Mouse (Mus musculus) T-cell, adult 2 months (primary cell): ENCODE data around the gene Glod4.
"Not testable (repeated sequence)": the region's sequence is repeated elsewhere in the genome, so short reads cannot be mapped to it uniquely, and the experiment has no call there.

Experiments
- DNase-seq: peaks from one replicate; pipeline ENCODE4 v3.0.0; 2022; ENCODE audit warnings: low spot score

Gene Glod4

DNA sequence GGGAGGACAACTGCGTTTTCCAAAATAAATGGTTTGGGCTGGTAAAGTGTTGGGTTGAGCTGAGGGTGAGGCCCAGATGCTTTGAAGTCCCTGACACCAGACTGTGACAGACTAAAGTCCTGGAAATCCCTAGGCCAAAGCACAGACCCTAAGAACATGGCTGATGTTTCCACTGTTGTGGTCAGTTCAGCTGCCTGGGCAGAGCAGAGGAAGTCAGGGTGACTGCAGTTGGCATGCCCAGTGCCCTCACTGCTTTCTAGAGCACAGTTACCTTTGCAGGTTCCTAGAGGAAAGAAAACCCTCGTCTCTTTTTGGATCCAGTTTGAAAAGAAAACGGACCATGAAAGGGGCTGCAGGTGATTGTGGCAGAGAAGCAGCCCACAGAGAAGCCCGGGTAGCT is 13.9 kb upstream of the Glod4 start:
- no peak for DNase-seq

DNA sequence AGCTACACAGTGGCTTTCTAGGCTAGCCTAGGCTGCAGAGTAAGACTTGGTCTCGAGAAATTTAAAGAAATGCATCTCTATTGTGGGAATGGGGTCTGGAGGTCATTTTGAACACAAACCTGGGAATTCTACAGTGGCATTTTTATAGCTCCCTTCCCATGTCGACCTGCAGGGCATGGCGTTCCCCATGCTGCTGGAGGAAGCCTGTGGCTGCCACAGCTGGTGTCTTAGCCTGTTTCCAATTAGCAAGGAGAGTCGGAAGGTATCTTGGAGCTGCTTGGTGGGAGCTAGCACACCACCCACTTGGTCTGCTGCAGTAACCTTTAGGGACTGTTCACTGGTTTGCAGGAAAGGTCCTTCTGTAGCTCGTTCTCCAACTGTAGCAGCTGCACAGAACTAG is 12.6 kb upstream of the Glod4 start:
- DNase-seq, result no peak

DNA sequence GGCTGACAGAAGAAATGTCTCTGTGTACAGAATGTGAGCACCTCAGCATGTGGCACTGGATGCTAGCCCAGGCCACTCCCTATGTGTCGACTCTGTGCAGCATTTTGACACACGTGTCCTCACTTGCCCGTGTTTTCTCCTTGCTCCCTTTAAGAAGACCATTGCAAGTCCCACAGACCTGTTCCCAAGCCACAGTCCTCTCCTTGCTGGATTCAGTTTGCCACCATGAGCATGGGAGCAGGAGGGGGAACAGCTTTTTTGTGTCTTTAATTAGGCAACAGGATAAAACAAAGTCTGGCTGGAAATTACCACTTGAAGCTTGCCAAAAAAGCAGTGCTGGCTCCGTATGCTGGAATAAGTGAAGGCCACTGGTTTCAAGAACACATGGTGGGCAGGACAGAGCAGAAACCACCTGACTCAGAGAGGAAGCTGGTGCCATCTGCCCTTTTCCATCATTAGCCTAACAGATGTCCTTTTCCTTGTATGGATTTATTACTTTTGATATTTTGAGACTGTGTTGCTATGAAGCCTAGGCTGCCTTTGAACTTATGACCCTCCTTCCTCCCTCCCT is 12.0 kb upstream of the Glod4 start:
- DNase-seq, result no peak

DNA sequence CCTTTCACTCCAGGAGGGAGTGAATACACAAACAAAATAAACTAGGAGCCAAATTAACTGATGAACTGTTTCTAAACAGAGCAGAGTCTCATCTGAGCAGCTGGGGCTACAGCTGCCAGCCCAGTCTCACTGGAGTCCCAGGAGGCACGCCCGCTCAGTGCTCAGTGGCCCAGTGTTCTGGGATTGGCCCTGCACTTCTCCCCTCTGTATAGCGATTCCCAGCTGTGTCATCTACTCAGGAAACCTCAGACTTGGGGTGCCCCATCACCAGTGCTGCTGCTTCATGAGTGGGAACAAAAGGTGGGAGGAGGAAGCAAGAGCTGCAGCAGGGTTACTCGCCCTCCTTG is 10.4 kb upstream of the Glod4 start:
- no peak for DNase-seq

DNA sequence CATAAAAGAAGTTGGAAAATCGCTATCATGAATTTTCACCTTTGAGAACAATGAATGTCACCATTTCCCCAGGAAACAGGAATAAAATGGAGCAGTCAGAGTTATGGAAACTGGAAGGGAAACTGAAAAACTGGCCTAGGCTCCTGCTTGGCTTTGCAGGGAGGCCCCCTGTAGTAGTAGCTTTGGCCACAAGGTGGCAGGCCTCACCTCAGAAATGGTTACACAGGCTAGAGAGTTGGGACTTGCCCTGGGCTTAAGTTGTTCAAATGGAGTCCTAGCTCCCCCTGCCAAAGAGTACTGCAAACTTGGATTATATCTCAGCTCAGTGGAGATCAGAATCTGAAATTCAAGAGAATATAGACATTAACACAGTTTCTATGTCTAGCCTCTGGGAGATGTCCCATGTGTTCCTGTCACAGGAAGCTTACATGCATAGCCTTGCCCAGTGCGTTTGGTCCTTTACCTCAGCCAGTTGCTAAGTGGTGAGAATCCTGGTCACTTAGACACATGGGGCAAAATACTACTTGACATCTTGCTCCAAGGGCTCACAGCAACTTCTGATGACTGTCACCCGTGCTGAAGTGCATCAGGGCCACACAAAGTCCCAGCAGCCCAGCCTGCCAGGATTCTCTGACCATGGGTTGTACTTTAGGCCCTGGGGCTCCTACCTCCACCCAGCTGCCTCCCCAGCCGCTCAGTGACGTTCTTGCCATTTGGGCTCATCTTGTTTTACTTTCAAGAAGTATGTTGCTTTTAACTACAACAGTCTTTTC is 9.8 kb upstream of the Glod4 start:
- DNase-seq, result peak; percentile 77

DNA sequence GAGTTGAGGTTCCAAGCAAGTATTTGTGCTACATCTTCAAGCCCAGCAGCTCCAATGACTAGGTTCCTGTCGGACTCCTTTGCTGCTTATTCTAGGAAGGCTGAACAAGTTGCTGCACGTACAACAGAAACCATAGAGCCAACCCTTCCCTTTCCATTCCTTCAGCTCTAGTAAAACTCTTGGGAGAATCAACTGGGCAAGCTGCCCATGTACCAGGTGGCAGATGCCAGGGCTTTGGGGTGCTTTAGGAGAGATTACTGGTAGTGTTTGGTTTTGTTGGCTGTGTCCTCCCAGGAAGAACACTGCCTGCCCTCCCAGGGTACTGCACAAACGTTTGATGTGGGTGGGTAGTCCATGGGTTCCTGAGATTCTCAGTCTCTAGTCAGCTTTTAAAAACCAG is 8.5 kb upstream of the Glod4 start:
- no peak for DNase-seq

DNA sequence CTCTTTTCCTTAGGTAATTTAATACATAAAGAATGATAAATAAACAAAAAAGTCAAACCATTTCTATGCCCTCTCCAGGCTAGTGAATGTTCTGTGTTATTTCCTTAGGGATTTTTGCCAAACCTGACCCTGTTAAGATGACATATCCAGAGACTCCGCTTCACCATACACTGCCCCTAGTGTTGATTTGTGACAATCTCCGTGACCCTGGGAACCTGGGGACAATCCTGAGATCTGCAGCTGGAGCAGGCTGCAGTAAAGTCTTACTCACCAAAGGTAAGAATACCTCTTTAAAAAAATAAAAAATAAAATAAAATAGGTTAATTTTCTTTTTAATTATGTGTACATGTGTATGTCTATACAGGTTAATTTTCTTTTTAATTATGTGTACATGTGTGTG is 3.7 kb upstream of the Glod4 start:
- DNase-seq, result no peak

DNA sequence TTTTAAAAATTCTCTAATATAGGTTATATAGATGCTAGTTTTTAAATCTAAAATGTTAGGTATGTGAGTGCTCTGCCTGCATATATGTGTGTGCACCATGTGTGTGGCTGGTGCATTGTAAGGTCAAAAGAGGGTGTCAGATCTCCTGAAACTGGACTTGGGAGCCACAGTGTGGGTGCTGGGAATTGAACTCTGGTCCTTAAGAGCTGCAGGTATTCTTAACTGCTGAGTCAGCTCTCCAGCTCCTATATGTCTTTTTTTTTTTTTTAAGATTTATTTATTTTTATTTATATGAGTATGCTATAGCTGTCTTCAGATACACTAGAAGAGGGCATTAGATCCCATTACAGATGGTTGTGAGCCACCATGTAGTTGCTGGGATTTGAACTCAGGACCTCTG is 2.9 kb upstream of the Glod4 start:
- DNase-seq, result no peak

DNA sequence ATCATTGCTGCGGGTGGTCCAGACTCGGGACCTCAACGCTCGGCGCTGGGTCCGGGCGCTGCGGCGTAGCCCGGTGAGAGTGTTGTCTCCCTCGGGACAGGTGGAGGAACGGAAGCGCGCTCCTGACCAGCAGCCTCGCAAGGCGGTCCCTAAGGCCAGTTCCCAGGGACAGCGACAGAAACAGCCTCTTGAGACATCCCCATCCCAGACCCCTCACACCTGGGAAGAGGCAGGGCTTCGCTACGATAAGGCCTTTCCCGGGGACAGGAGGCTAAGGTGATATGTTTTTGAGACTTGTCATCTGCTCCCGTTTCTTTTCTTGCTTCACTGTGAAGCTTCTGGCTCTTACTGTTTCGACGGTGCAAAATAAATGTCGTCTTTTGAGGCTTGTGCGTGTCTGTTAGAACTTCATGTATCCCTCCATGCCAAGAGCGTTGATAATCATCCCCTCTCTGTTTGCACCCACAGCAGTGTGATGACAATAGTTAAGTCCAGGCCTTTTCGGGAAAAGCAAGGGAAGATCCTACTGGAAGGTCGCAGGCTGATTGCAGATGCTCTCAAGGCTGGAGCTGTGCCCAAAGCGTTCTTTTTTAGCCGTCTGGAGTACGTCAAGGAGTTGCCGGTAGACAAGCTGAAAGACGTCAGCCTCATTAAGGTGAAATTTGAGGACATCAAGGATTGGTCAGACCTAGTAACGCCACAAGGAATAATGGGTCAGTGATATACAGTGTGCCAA is 454 bp upstream of the Glod4 start:
- DNase-seq, result no peak

DNA sequence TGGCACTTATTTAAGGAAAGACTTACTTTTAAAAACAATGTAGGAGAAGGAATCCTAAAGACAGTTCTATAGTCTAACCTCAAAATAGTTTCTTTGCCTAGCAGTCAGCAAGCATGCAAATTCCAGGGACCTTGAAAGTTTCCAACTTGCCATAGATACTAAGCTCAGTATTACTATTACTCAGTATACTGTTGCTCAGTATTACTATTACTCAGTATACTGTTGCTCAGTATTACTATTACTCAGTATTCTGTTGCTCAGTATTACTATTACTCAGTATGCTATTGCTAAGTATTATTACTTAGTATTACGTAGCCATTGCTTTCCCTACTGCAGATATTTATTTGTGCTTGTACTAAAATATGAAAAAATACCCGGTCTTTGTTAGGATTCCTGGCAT is 3.8 kb downstream of the Glod4 start:
- DNase-seq, result no peak

DNA sequence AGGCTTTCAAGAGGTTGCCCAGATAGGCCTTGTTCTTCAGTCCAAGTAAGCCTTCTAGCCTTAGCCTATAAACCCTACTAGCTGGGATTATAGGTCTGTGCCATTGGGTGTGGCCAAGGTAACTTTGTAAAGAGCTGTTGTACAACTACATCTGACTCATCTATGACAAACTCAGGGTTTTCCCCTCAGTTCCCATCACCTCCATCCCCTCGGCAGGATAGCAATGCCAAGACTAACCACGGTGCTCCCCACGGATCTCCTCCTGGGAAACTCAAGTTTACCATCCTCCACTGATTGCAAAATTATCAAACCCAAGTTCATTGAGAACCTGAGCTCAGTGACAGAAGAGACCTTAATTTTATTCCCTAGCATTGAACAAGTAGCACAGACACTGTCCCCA is 7.4 kb downstream of the Glod4 start:
- no peak for DNase-seq

DNA sequence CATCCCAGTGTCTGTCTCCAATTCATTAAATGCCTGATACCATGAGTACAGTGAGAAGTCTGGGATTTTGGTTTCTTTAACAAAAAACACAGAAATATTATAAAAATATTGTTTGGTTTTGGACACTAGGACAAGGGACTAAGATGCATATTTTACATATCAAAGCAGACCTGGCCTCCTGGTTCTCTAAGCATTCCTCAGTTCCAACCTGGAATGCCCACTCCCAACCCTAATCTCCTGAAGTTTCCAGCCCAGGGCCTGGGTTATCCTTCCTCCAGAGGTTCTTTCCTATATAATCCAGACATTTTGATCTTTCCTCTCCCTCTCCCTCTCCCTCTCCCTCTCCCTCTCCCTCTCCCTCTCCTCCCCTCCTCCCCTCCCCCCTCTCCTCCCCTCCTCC is 18.5 kb downstream of the Glod4 start:
- no peak for DNase-seq

DNA sequence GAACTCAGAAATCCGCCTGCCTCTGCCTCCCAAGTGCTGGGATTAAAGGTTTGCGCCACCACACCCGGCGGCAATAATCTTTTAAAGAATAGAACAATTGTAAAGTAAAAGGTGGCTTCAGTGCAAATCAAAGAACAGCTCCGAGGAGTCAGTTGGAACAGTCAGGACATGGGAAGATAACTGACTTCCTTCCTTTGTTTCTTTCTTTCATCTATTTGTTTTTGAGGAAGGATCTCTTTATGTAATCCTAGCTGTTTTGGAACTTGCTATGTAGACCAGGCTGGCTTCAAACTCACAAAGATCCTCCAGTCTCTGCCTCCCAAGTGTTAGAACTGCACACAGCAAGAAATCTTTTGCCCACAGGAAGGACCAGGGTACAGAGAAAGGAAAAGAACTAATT is 18.9 kb downstream of the Glod4 start:
- no peak for DNase-seq

DNA sequence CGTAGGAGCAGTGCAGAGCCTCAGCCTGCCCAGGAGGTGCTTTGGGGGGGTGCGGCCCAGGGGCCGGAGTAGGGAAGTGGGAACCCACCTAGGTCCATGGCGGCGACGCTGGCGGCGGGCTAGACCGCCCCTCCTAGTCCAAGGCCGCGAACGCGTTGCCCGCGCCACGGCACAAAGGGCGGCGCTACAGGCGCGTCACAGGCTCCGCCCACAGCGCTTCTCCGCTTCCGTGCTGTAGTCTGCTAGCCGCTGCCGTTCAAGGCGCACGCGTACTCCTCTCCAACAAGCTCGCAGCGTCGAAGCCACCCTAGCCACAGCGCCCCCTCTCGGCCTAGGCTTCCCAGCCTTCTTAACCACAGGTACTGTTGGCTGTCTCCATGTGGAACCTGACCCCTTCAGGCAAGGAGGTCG is 26.1 kb downstream of the Glod4 start, which contains the start of the genes Dbil5 and Gemin4:
Gene Dbil5 (plus strand): TSS at position 219 of the 411 bp plus-strand sequence.
Gene Gemin4 (minus strand): TSS at position 275 of the 411 bp plus-strand sequence.
- peak; percentile 97 for DNase-seq

DNA sequence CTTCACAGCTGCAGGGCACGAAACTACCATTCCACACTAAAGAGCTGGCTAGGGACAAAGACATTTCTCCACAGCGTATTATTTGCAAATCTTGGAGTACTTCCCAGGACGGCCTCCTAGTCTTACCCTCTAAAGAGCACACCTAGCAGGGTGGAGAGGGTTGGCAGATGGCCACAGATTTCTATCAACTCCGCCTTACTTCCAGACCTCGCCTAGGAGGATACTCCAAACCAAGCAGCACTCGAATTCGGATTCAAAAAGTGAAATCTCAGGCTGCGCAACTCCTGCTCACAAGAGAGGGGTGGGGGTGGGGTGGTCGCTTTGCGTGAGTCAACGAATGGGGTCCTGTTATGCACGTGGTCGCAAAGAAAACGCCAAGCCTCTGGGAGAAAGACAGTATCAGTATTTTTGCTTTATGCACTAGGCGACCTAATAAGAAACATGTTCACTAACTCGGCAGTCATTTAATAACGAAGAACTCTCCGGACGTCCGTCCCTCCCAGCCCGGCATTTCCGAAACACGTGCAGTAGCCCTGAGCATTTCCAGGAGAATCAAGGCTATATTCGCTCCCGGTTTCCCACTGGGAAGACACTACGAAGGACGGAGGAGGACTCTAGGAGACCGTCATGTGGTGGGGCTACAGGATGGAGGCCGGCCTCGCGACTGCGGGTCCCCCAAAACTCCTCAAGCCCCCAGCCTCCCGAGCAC is 26.7 kb downstream of the Glod4 start:
- DNase-seq, result no peak

DNA sequence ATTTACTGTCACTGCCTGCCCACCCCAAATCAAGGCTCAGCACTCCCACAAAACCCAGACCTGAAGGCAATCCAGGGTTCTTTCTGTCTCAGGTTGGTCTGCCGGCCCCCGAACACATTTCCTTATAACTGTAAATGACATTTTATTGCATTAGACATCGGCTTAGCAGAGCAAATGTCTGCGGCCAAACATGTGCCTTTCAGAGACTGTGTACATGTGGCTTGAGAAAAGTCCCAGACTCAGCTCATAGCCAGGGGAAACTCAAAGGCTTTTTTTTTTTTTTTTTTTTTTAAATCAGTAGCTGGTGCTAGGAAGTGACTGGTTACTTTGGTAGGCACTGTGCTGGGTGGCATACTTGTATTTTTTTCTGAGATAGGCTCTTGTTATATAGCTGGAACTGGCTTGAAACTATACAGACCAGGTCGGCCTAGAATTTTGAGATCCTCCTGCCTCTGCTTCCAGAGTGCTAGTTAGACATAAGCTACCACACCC is 27.4 kb downstream of the Glod4 start:
- DNase-seq, result no peak

DNA sequence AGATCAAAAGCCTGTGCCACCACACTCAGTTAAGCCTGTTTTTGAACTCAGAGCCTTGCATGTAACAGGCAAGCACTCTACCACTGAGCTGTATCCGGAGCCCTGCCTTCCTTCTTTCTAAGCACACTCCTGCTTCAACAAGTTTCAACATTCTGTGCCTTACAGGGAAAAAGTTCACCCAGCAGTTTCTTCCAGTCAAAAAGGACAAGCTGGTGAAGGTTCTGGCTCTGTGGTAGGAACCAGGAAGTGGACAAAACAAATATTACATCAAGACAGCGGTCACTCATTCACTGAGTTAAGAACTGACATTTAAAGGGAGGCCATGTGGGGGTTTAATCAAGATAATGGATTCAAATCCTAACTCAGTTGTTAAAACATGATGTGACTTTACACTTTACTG is 28.5 kb downstream of the Glod4 start:
- no peak for DNase-seq

DNA sequence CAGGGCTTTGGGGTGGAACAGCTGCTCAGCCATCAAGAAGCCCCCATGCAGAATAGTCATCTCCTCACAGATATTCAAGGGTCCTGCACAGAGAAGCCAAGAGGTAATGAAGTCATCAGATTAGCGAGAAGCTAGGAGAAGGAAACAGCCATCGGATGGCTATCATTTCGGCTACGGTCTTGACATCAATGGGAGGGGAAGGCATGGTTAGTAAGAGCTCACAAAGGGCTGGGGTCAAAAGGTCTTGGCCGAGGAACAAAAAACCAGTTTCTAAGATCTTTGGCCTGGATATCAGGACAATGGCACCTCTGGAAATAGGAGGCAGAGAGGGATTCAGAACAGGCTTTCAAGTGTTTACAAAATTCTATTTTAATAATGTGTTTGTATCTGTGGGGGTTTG is 29.7 kb downstream of the Glod4 start:
- no peak for DNase-seq

DNA sequence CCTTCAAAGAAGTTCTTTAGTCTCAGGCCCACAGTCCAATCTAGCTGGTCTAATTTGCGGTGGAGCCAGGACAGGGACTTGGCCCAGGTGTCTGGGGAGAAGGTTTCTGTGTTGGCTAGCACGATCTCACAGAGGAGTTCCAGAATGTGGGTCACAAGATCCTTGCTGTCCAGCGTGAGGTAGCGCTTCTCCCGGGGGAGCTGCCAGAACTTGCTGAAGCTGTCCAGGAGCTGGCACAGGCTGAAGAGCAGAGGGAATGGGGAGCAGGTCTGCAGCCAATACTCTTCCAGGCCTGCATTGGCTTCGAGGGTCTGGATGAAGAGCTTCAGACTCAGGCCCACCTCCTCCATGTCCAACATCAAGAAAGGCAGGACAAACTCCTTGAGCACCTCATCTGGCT is 31.9 kb downstream of the Glod4 start:
- not testable (repeated sequence) for DNase-seq

DNA sequence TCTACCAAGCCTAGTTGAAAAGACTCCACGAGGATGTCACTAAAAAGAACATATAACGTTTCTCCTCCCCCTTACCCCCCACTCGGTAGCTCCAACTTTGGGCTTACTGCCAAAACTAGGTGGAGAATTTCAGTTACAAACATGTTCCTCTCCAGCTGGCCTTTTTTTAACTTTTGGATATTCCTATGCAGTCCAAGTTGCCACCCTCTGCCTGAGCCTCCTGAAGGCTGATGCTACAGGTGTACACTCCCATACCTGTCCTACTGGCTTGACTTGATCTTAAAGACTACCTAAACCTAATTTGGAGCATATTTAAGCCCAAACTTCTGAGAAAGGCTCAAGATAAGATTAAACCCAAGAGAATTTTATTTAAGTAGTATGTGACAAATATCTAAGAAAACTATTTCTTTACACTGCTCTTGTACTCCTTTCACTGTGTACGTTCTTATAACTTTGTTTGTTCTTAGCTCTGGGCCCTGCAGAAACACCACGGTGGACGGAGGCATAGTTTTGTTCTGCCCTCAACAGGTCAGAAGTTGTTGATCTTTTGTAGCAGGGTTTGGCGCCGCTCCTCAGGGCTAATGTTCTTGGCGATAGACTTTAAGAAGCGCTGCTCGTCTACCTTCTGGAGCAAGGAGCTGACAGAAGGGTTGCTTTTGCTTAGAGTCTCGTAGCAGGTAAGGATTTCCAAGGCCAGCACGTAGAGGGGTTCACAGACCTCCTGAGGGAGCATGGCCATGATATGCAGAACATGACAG is 33.1 kb downstream of the Glod4 start:
- DNase-seq, result no peak

DNA sequence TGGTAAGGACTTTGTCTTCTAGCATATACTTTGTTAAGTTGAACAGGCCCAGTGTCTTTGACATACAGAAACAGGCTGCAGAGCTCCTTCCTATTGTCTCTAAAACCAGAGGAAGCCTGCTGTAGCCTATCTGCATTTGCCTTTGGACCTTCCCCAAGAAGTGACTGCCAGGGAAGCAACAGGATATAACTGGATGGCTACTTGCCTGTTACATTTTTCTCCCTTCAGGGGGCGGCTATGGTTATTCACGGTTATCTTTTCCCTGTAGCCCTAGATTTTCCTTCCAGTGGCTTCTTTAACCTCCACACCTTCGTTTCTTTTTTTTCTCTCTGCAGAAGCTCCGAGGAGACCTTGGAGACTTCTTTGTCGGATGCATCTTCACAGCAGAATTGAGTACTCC is 36.7 kb downstream of the Glod4 start:
- DNase-seq, result no peak
